Mouse (Mus musculus) bone marrow macrophage, adult 2 months (primary cell): ENCODE results near the gene Clec4a4. TPM values are rescaled to one million over a fixed set of nuclear protein-coding genes. Genes with fewer than 3 reads are reported as not detected.
"Not testable (repeated sequence)": the region's sequence is repeated elsewhere in the genome, so short reads cannot be mapped to it uniquely, and the experiment has no call there.

Experiments
- H3K27ac ChIP-seq: 2 replicates; pipeline ENCODE4 v1.5.1; 2012; ENCODE audit warnings: low read depth, low read length; ENCODE audit not compliant: insufficient read depth
- H3K4me1 ChIP-seq: 2 replicates; pipeline ENCODE4 v1.6.1; 2012; ENCODE audit warnings: low read length; ENCODE audit not compliant: control insufficient read depth, insufficient read depth
- H3K4me3 ChIP-seq: 2 replicates; pipeline ENCODE4 v1.5.1; 2012; ENCODE audit warnings: mild to moderate bottlenecking, low read length, moderate library complexity; ENCODE audit not compliant: insufficient read depth
- CTCF ChIP-seq: IDR thresholded peaks from 2 replicates; pipeline ENCODE4 v1.5.1; 2012; ENCODE audit warnings: low read depth, mild to moderate bottlenecking, low read length, moderate library complexity
- POLR2A ChIP-seq: IDR thresholded peaks from 2 replicates; pipeline ENCODE4 v1.6.1; 2012; ENCODE audit warnings: mild to moderate bottlenecking, low read depth, low read length, borderline replicate concordance
- polyA plus RNA-seq: library from polyadenylated mRNA; stranded (reverse); fragments of >200 nt; gene quantifications from 2 replicates; pipeline ENCODE4 v1.2.4, GENCODE M21; 2012; ENCODE audit not compliant: missing spikeins, insufficient read depth, insufficient read length

Gene Clec4a4
- polyA plus RNA-seq, result 1.2 and 3.0 TPM in 2 replicates

DNA sequence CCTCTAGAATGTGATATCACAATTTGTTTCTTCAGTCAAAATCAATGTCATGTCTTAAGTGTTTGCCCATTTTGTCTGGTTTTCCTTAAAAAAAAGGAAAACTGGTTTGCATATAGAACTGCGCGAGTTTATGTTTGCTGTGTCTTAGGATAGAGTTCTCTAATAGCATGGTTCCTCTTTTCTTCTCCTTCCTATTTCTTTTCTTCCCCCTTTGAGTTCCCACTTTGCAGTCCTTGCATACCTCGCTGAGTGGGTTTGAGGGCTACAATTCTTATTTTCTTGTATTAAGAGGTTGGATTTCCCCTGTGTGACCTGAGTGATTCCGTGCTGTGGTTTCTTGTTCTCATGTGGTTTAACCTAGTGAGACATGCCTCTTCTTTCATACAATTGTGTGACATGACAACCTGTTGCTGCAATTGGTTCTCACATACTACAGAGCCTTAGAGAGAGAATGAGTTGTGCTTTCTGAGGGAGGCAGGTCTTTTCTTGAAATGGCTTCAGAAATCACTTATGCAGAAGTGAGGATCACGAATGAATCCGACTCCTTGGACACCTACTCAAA, at the start of gene Clec4a4:
Gene Clec4a4, plus strand, starts transcription at position 492 of the 562 bp plus-strand sequence.
- peak within 1 kb of the TSS; percentile 18; the same call in 1 of the 2 replicates for H3K4me3 ChIP-seq
- H3K4me1 ChIP-seq, result peaks cover 15% of the 10 kb centered on the region
- peak within 1 kb of the TSS; percentile 84 for H3K27ac ChIP-seq
- TF ChIP-seq CTCF (no peak), POLR2A (no peak)

DNA sequence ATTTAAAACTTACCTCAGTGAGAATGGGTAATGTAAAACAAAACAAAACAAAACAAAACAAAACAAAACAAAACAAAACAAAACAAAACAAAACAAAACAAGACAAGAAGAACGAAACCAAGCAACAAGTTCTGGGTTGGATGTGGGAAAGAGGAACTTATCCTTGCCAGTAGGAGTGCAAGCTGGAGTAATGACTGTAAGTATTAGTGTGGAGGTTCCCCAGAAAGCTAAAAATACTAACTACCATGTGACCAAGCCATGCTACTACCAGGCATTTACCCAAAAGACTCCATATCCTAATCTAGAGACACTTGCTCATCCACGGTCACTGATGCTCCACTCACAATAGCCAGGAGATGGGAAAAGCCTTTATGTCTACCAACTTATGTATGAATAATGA, 43.4 kb upstream of the Clec4a4 start:
- TF ChIP-seq POLR2A (no peak), CTCF (no peak)
- peaks cover 24% of the 10 kb centered on the region for H3K4me1 ChIP-seq
- H3K4me3 ChIP-seq, result no peak overlapping the region

DNA sequence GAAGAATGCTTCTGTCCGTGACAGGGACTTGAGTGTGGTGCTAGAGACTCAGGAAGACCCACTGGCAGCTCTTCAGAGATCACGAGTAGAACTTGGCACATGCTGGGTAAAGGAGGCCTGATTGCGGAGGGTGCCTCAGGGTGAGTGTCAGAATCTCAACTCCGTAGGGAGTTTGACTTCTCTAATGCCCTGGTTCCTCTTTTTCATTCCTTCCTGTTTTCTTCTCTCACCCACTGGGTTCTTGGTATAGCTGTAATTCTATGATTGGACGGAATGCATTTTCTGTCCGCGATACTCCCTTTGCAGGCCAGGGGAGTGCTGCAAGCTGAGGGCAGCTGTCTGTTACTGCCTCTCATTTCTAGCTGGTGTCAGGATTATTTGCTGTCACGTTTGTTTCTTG, 37.8 kb upstream of the Clec4a4 start, which contains the start of gene Clec4a3:
Gene Clec4a3, plus strand, starts transcription at position 115 of the 400 bp plus-strand sequence.
- Histone ChIP-seq H3K4me3 (peak within 1 kb of the TSS; percentile 70), H3K27ac (peak within 1 kb of the TSS; percentile 100), H3K4me1 (peaks cover 15% of the 10 kb centered on the region)
- TF ChIP-seq POLR2A, result no peak

More for the DNA sequence above, 43.4 kb upstream of the Clec4a4 start:
- H3K27ac ChIP-seq, result peak overlapping the region; percentile 72

DNA sequence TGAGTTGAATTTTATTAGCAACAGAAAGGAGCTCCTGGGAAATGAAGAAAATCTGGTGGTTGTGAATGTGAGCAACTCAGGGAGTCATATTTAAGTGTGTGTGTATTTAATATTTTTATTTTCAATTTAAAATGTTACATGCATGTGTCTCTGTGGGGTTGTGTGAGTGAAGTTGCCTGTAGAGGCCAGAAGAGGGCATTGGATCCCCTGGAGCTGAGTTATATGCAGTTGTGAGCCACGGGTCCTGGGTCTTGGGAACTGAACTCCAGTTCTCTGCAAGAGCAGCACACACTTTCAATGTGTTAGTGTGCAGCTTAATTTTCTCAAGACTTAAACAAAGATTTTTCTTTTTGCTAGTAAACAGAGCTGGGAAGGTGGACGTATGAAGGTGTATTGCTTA, 25.6 kb upstream of the Clec4a4 start:
- TF ChIP-seq POLR2A, result no peak
- TF ChIP-seq CTCF, result no peak; the same call in 1 of the 2 replicates
- H3K27ac ChIP-seq, result no peak overlapping the region
- H3K4me1 ChIP-seq, result no peaks in the 10 kb centered on the region
- no peak overlapping the region for H3K4me3 ChIP-seq

DNA sequence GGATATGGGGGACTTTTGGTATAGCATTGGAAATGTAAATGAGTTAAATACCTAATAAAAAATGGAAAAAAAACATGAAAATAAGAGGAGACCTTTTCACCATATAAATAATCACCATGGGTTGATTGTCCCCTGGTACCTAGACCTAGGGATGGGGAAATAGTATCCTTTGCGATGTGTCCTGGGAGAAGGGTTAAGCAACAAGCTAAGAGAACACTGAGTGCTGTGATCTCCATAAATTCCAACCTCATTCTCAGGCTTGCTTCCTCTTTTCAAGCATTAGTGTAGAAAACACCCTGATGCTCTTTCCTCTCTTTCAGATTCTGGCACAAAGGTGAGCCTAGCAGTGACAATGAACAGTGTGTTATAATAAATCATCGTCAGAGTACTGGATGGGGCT, 21.1 kb upstream of the Clec4a4 start:
- TF ChIP-seq POLR2A, result no peak
- no peak for TF ChIP-seq CTCF
- Histone ChIP-seq H3K4me3 (no peak overlapping the region), H3K4me1 (no peaks in the 10 kb centered on the region), H3K27ac (no peak overlapping the region)

GRCm38 (mm10) chr6:123004696-123005095, 14.5 kb downstream of the Clec4a4 start:
- H3K4me1 ChIP-seq, H3K27ac ChIP-seq, H3K4me3 ChIP-seq: not testable (repeated sequence)

DNA sequence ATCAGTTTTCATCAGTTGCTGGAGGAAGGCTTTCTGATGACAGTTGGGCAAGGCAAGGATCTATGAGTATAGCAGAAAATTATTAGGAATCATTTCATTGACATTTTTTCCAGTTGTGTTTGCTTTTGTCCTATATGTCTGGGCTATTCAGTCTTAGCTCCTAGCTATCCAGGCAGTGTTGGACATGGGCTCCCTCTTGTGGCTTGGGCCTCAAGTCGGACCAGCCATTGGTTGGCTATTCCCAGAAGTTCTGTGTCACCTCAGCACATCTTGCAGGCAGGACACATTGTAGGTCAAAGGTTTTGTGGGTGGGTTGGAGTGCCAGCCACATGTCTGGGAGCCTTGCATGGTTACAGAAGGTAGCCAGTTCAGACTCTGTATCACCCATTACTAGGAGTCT, 15.4 kb downstream of the Clec4a4 start:
- Histone ChIP-seq H3K27ac (no peak overlapping the region), H3K4me3 (no peak overlapping the region), H3K4me1 (peaks cover 3% of the 10 kb centered on the region)
- TF ChIP-seq CTCF (peak; percentile 57), POLR2A (no peak)

DNA sequence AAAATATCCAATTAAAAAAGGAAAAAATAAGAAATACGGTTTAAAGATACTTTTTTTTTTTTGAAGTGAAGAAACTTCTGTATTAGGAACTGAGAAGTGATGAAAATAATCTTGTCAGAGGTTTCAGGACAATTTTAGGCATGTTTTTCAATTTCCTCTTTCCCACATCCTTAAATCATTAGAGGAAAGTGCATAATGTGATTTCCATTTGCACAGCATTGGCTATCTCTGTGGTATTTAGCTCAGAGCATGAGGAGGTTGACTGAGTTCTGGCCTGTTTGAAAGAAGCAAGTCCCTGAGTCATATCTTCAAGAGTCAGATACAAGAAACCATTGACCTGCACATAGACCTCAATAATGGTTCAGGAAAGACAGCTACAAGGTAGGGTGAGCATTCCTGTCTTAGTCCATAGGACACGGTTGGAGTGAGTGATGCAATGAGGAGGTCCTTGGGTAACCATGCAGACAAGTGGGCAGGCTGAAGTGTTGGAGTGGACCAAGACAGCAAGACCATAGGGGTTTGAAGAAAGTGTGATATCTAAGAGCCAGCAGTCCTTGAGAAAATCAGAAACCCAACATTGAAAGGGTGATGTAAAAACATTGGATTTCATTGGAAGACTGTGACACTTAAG, 59.7 kb downstream of the Clec4a4 start, which contains the start of gene Clec4b1:
Gene Clec4b1, plus strand, starts transcription at position 221 of the 631 bp plus-strand sequence.
- TF ChIP-seq POLR2A (no peak), CTCF (no peak)
- peaks cover 17% of the 10 kb centered on the region for H3K4me1 ChIP-seq
- peak within 1 kb of the TSS; percentile 68 for H3K27ac ChIP-seq
- no peak within 1 kb of the TSS for H3K4me3 ChIP-seq

Other genes starting within 250 kb of the Clec4a4 start
- 5.8 and 6.4 TPM in 2 replicates for gene Slc2a3, start 188.7 kb upstream of the Clec4a4 start, polyA plus RNA-seq
- 30.3 and 34.4 TPM in 2 replicates for gene Foxj2, start 170.5 kb upstream of the Clec4a4 start, polyA plus RNA-seq
- gene C3ar1, start 134.2 kb upstream of the Clec4a4 start, polyA plus RNA-seq, result 718 and 808 TPM in 2 replicates
- 61.2 and 67.3 TPM in 2 replicates for gene Necap1, start 115.9 kb upstream of the Clec4a4 start, polyA plus RNA-seq
- 1,148 and 1,154 TPM in 2 replicates for gene Clec4a1, start 68.5 kb upstream of the Clec4a4 start, polyA plus RNA-seq
- 491 and 503 TPM in 2 replicates for gene Clec4a3, start 37.9 kb upstream of the Clec4a4 start, polyA plus RNA-seq
- 78.5 and 82.7 TPM in 2 replicates for gene Clec4b1, start 59.6 kb downstream of the Clec4a4 start, polyA plus RNA-seq
- gene Clec4a2, start 116.1 kb downstream of the Clec4a4 start, polyA plus RNA-seq, result 591 and 603 TPM in 2 replicates
- gene Clec4b2, start 182.5 kb downstream of the Clec4a4 start, polyA plus RNA-seq, result not detected in 2 replicates
- gene Clec4n, start 239.5 kb downstream of the Clec4a4 start, polyA plus RNA-seq, result 161 and 162 TPM in 2 replicates